Mouse (Mus musculus): Measurements from ENCODE around the gene Mier1.

- peak; percentile 61 for TF ChIP-seq CTCF (IDR thresholded peaks at IDR 0.05; ENCODE audit: low read depth)
- no peak for TF ChIP-seq EP300 (IDR thresholded peaks at IDR 0.05; ENCODE audit: low read depth)
Observed at GRCm38 (mm10) chr4:103192421-103192820, 78.2 kb downstream of the Mier1 start.
